ENCODE assay signal across 8 mouse cellular contexts in the genomic region with DNA sequence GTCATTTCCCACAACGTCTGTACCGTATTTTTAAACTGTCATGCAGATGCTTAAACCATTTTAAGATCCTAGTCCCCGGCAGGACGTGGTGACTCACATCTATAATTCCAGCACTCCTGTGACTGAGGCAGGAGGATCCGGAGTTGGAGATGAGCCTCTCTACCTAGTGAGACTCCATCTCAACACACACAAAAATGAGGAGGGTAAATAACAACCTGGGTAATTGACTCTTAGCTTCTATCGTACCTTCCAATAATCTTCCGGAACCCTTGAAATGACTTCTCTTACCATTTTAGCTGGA. TPM values are rescaled to one million over a fixed set of nuclear protein-coding genes. Genes with fewer than 3 reads are reported as not detected.
DNase-seq lines count a peak whose midpoint lies in the region; ATAC-seq and TF ChIP-seq lines count a peak whose summit lies in the region.

No protein-coding gene starts in this region.

- H3K4me3 ChIP-seq in megakaryocyte, embryonic 14.5 days (replicated peaks): peak overlapping the region; percentile 94
- H3K4me3 ChIP-seq in forebrain, embryonic 11.5 days (ENCODE audit: low read depth, low read length): peak overlapping the region; percentile 83
- peak overlapping the region; percentile 83 for H3K4me3 ChIP-seq in limb, embryonic 10.5 days
- H3K4me3 ChIP-seq in olfactory bulb, adult 2 months (ENCODE audit: insufficient read depth, low read depth, low read length): peak overlapping the region; percentile 69

- peak overlapping the region; percentile 89; the same call in 1 of the 2 replicates for H3K27ac ChIP-seq in forebrain, embryonic 11.5 days (ENCODE audit: low read depth, low read length)
- peak overlapping the region; percentile 93 for H3K27ac ChIP-seq in limb, embryonic 10.5 days
- peak overlapping the region; percentile 97 for H3K27ac ChIP-seq in olfactory bulb, adult 2 months (ENCODE audit: insufficient read depth, low read depth, low read length)

- no peak for ATAC-seq in megakaryocyte, adult 5-6 weeks (ENCODE audit: poor library complexity, severe bottlenecking)
- ATAC-seq in forebrain, embryonic 11.5 days (replicated peaks; ENCODE audit: low FRiP score): peak; percentile 31; the same call in 1 of the 2 replicates

- no peak for DNase-seq in forebrain, embryonic 11.5 days (ENCODE audit: low spot score)
- no peak for DNase-seq in limb, embryonic 10.5 days (ENCODE audit: low spot score)
- no peak for DNase-seq in adrenal gland, postnatal 14 days
- no peak for DNase-seq in right cerebral cortex, postnatal 14 days
- no peak for DNase-seq in urinary bladder, postnatal 36 days (ENCODE audit: low spot score in 2 of 2)

- H3K9ac ChIP-seq in forebrain, embryonic 11.5 days (ENCODE audit: low read length): peak overlapping the region; percentile 95

- peaks cover 18% of the 10 kb centered on the region for H3K4me1 ChIP-seq in megakaryocyte, embryonic 14.5 days
- H3K4me1 ChIP-seq in forebrain, embryonic 11.5 days (replicated peaks; ENCODE audit: control insufficient read depth, insufficient read depth, low read length): no peaks in the 10 kb centered on the region
- peaks cover 5% of the 10 kb centered on the region; the same call in 1 of the 2 replicates for H3K4me1 ChIP-seq in limb, embryonic 10.5 days
- no peaks in the 10 kb centered on the region for H3K4me1 ChIP-seq in olfactory bulb, adult 2 months (ENCODE audit: control insufficient read depth, insufficient read depth, low read length)

- no peaks in the 10 kb centered on the region for H3K36me3 ChIP-seq in megakaryocyte, embryonic 14.5 days (replicated peaks; ENCODE audit: low read length)
- no peaks in the 10 kb centered on the region for H3K36me3 ChIP-seq in forebrain, embryonic 11.5 days (ENCODE audit: control insufficient read depth, insufficient read depth, low read length)
- no peaks in the 10 kb centered on the region for H3K36me3 ChIP-seq in limb, embryonic 10.5 days

- no peak for TF ChIP-seq CTCF in olfactory bulb, adult 2 months (IDR thresholded peaks at IDR 0.05; ENCODE audit: insufficient read depth, low read depth, low read length)

- H3K27me3 ChIP-seq in megakaryocyte, embryonic 14.5 days (replicated peaks): peaks cover 27% of the 10 kb centered on the region
- H3K27me3 ChIP-seq in forebrain, embryonic 11.5 days (ENCODE audit: control insufficient read depth, insufficient read depth, low read length): no peaks in the 10 kb centered on the region
- H3K27me3 ChIP-seq in limb, embryonic 10.5 days (ENCODE audit: low read depth, poor library complexity, severe bottlenecking): no peaks in the 10 kb centered on the region

- H3K9me3 ChIP-seq in megakaryocyte, embryonic 14.5 days: 0 out of 2 replicates have a peak, but pooled peaks cover 2% of the 10 kb centered on the region
- no peaks in the 10 kb centered on the region for H3K9me3 ChIP-seq in forebrain, embryonic 11.5 days (ENCODE audit: control insufficient read depth, low read length)
- no peaks in the 10 kb centered on the region for H3K9me3 ChIP-seq in limb, embryonic 10.5 days (replicated peaks)

- WGBS in forebrain, embryonic 11.5 days: 13% methylated on average over 7 of the region's 7 CpGs
- 15% methylated on average over 7 of the region's 7 CpGs for WGBS in limb, embryonic 10.5 days
- WGBS in olfactory bulb, adult 2 months: 8% methylated on average over 7 of the region's 7 CpGs

- TF ChIP-seq POLR2A in olfactory bulb, adult 2 months (IDR thresholded peaks at IDR 0.05; ENCODE audit: insufficient read depth, low read depth, low read length): no peak

- H3K4me2 ChIP-seq in forebrain, embryonic 11.5 days (ENCODE audit: low read depth, low read length, severe bottlenecking): peak overlapping the region; percentile 75

RNA-seq across cellular contexts. Expression of a gene that starts 0.4 kb away (rescaled TPM):
- polyA plus RNA-seq in megakaryocyte, embryonic 14.5 days (2012; ENCODE audit: insufficient read depth, low replicate concordance): 0.07 TPM in 1 of 2 replicates, not detected in the other
- total RNA-seq in megakaryocyte, adult 5-6 weeks (2015): 0.80 and 0.83 TPM in 2 replicates
- 0.41 and 0.51 TPM in 2 replicates for total RNA-seq in megakaryocyte, adult 5-6 weeks (2017)
- 17.5 and 19.8 TPM in 2 replicates for polyA plus RNA-seq in forebrain, embryonic 11.5 days (2014; fragmentation: Nextera tagmentation; extraction: Ambion mirVana)
- 7.6 and 8.7 TPM in 2 replicates for polyA plus RNA-seq in limb, embryonic 10.5 days (2016; fragmentation: Nextera tagmentation; extraction: Ambion mirVana)
- polyA plus RNA-seq in olfactory bulb, adult 2 months (2012; ENCODE audit: insufficient read depth, insufficient read length, low replicate concordance, missing spikeins): 30.8 TPM in 1 of 2 replicates, not detected in the other
- total RNA-seq in adrenal gland, postnatal 14 days (2021): 16.3 and 20.1 TPM in 2 replicates

RNA-seq across cellular contexts. Expression of a gene that starts 28.1 kb away (rescaled TPM):
- polyA plus RNA-seq in megakaryocyte, embryonic 14.5 days (2012; ENCODE audit: insufficient read depth, low replicate concordance): not detected in 2 replicates
- not detected in 2 replicates for total RNA-seq in megakaryocyte, adult 5-6 weeks (2015)
- not detected in 2 replicates for total RNA-seq in megakaryocyte, adult 5-6 weeks (2017)
- polyA plus RNA-seq in forebrain, embryonic 11.5 days (2014; fragmentation: Nextera tagmentation; extraction: Ambion mirVana): not detected in 2 replicates
- polyA plus RNA-seq in limb, embryonic 10.5 days (2016; fragmentation: Nextera tagmentation; extraction: Ambion mirVana): not detected in 2 replicates
- not detected in 2 replicates for polyA plus RNA-seq in olfactory bulb, adult 2 months (2012; ENCODE audit: insufficient read depth, insufficient read length, low replicate concordance, missing spikeins)
- total RNA-seq in adrenal gland, postnatal 14 days (2021): not detected in 2 replicates

RNA-seq across cellular contexts. Expression of a gene that starts 37.8 kb away (rescaled TPM):
- polyA plus RNA-seq in megakaryocyte, embryonic 14.5 days (2012; ENCODE audit: insufficient read depth, low replicate concordance): 0.64 TPM in 1 of 2 replicates, not detected in the other
- total RNA-seq in megakaryocyte, adult 5-6 weeks (2015): 6.8 and 9.3 TPM in 2 replicates
- total RNA-seq in megakaryocyte, adult 5-6 weeks (2017): 5.9 and 7.8 TPM in 2 replicates
- polyA plus RNA-seq in forebrain, embryonic 11.5 days (2014; fragmentation: Nextera tagmentation; extraction: Ambion mirVana): 9.6 and 10.2 TPM in 2 replicates
- 14.4 and 15.8 TPM in 2 replicates for polyA plus RNA-seq in limb, embryonic 10.5 days (2016; fragmentation: Nextera tagmentation; extraction: Ambion mirVana)
- not detected in 2 replicates for polyA plus RNA-seq in olfactory bulb, adult 2 months (2012; ENCODE audit: insufficient read depth, insufficient read length, low replicate concordance, missing spikeins)
- total RNA-seq in adrenal gland, postnatal 14 days (2021): 32.2 and 55.5 TPM in 2 replicates
